Mouse (Mus musculus) thymus, adult 2 months (tissue): Measurements from ENCODE around the gene Lrrtm4.

Source experiments
- CTCF ChIP-seq: fragments of 200-500 bp; IDR thresholded peaks from 2 replicates; pipeline ENCODE4 v1.5.1; 2012; ENCODE audit warnings: mild to moderate bottlenecking, control low read depth, low read length, moderate library complexity, borderline replicate concordance; ENCODE audit not compliant: control insufficient read depth, poor library complexity, insufficient read depth; ENCODE audit errors: extremely low read depth
- POLR2A ChIP-seq: fragments of 200-500 bp; IDR thresholded peaks from 2 replicates; pipeline ENCODE4 v1.6.1; 2012; ENCODE audit warnings: mild to moderate bottlenecking, low read length, control low read depth, moderate library complexity; ENCODE audit not compliant: control insufficient read depth, poor library complexity, insufficient read depth; ENCODE audit errors: extremely low read depth

DNA sequence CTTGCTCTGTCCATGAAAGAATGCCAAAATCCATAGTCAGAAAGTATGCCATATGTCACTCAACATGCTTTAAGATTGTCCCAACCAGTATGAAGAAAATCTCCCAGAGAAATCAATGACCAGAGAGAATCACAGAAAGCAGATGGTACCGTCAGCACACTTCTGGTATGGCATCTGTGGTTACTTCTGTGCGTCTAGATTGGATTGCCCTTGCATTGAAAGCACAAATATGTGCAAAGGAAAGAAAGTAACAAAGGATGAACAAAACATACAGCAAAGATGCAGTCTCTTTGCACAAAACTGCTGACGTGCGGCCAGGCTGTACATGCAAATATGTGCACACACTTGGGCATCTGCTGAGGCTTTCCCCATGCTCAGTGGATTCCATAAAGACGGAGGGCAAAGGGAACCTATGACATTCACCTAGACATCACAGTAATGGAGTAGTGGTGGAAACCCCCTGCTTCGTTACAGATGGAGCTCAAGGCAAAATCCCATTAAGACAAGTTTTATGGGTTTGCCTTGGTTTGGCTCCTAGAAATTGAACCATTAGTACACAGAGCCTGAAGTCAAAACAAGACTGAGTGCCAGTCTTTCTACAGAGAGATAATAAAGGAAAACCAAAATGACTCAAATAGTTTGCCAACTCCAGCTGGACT, 604.1 kb downstream of the Lrrtm4 start:
- TF ChIP-seq CTCF, result no peak
- no peak for TF ChIP-seq POLR2A
